Mouse (Mus musculus) kidney, adult 2 months (tissue): ENCODE measurements around the gene Ccdc66.

Experiments
- CTCF ChIP-seq: fragments of 200-500 bp; conservative IDR thresholded peaks from 2 replicates; pipeline ENCODE4 v1.5.1; 2011; ENCODE audit warnings: low read depth, mild to moderate bottlenecking, control low read depth, low read length, moderate library complexity, mixed read lengths; ENCODE audit not compliant: insufficient read depth, insufficient read length
- POLR2A ChIP-seq: fragments of 200-500 bp; IDR thresholded peaks from one replicate; pipeline ENCODE4 v1.6.1; 2011; ENCODE audit warnings: low read depth, low read length, control low read depth

DNA sequence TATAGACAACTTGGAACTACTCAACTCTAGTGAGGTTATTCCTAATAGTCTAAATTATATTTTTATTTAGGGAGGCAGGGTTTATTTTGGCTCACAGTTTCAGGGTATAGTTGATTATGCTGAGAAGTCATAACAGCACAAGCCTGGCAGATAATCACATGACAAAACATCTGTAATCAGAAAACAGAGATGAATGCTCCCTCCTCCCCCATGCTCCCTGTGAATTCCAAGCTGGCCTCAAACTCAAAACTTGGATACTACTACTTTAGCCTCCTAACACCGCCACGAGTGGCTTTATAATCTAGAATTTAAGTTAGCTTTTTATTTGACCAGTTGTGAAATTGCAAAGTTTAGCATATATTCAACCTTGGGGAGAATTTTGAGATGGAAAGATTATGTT lies 76.2 kb downstream of the Ccdc66 start:
- TF ChIP-seq CTCF (no peak), POLR2A (no peak)
